Mouse (Mus musculus) hindbrain, embryonic 16.5 days (tissue): ENCODE data around the gene Cib3. TPM values are rescaled to one million over a fixed set of nuclear protein-coding genes. Genes with fewer than 3 reads are reported as not detected.

Experiments used
- ATAC-seq: fragments of 200-750 bp; cut with Nextera tagmentation; 2 replicates; pipeline ENCODE4 v1.8.0; 2017; ENCODE audit warnings: moderate TSS enrichment, moderate library complexity
- H3K27ac ChIP-seq: fragments of 300-500 bp; sonication (generic); 2 replicates; pipeline ENCODE4 v1.5.1; 2014; ENCODE audit warnings: low read depth, mild to moderate bottlenecking, control low read depth, low read length, moderate library complexity
- H3K27me3 ChIP-seq: fragments of 300-500 bp; sonication (generic); replicated peaks from 2 replicates; pipeline ENCODE4 v1.6.1; 2014; ENCODE audit warnings: low read length; ENCODE audit not compliant: control insufficient read depth, insufficient read depth
- H3K36me3 ChIP-seq: fragments of 300-500 bp; sonication (generic); 2 replicates; pipeline ENCODE4 v1.6.1; 2014; ENCODE audit warnings: mild to moderate bottlenecking, low read length, moderate library complexity, mixed read lengths; ENCODE audit not compliant: control insufficient read depth, insufficient read depth
- H3K4me1 ChIP-seq: fragments of 300-500 bp; sonication (generic); 2 replicates; pipeline ENCODE4 v1.6.1; 2014; ENCODE audit warnings: low read depth, low read length; ENCODE audit not compliant: control insufficient read depth, insufficient read depth
- H3K4me2 ChIP-seq: fragments of 300-500 bp; sonication (generic); 2 replicates; pipeline ENCODE4 v1.6.1; 2014; ENCODE audit warnings: mild to moderate bottlenecking, low read length, control low read depth, moderate library complexity
- H3K4me3 ChIP-seq: fragments of 300-500 bp; sonication (generic); 2 replicates; pipeline ENCODE4 v1.5.1; 2014; ENCODE audit warnings: mild to moderate bottlenecking, low read length, control low read depth, moderate library complexity
- H3K9ac ChIP-seq: fragments of 300-500 bp; sonication (generic); 2 replicates; pipeline ENCODE4 v1.6.1; 2014; ENCODE audit warnings: low read depth, mild to moderate bottlenecking, control low read depth, low read length, moderate library complexity
- H3K9me3 ChIP-seq: fragments of 300-500 bp; sonication (generic); 2 replicates; pipeline ENCODE4 v1.6.1; 2014; ENCODE audit warnings: mild to moderate bottlenecking, low read length, moderate library complexity; ENCODE audit not compliant: control insufficient read depth
- WGBS: fragments of 180-500 bp; shearing (Covaris S2); extraction: QIAGEN DNeasy Blood & Tissue Kit; methylation state at CpG from one replicate; pipeline ENCODE4 v1.1.7; 2014; 5-methylcytosine and 5-hydroxymethylcytosine counted together
- polyA plus RNA-seq: library from polyadenylated mRNA; unstranded; fragments of >200 nt; fragmentation: Nextera tagmentation; extraction: Ambion mirVana; gene quantifications from 2 replicates; pipeline ENCODE4 v1.2.1, GENCODE M21; 2015

Cib3 gene
- polyA plus RNA-seq, 1 experiment from 2014 or later, result not detected

DNA sequence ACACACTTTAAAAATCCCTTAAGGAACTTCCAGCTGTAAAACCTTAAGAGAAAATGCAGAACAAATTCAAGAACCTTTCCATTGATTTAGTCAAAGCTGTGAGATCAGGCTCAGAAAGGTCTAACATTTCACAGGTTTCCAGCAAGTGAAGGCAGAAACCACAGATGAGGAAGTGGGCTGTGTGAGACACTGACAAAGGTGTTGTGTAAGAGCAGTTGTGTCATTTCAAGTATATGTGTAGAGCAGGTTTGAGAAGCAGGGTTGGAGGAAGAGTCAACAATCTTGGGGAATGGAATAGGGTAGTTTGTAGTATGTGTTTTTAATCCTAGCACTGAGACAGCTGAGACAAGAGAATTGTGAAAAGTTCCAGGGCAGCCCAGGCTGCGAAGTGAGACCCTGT is 3.2 kb upstream of the Cib3 start:
- Histone ChIP-seq H3K4me3 (no peak overlapping the region), H3K9me3 (no peaks in the 10 kb centered on the region), H3K4me2 (no peak overlapping the region), H3K4me1 (peaks cover 8% of the 10 kb centered on the region), H3K36me3 (no peaks in the 10 kb centered on the region), H3K9ac (no peak overlapping the region), H3K27me3 (peaks cover 2% of the 10 kb centered on the region; the same call in 1 of the 2 replicates), H3K27ac (no peak overlapping the region)
- 52% methylated on average over 1 of the region's 1 CpGs for WGBS
- no peak for ATAC-seq

DNA sequence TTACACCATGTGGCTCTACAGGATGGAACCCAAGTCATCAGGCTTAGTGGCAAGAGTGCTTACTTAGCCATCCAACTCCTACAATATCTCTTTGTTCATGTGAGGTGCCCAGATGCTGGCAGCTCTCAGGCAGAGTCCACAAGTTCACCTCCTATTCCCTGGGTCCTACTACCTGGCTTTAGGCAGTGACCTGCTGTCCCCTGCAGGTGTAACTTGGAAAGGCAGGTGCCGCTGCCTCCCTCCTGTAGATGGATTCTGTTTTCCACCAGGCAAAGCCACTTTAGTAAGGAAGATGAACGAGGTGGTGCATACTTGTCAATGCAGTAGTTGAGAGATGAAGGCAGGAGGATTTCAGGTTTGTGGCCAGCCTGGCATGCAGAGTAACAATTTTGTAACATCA is 2.4 kb upstream of the Cib3 start:
- Histone ChIP-seq H3K9me3 (no peaks in the 10 kb centered on the region), H3K36me3 (no peaks in the 10 kb centered on the region), H3K27ac (no peak overlapping the region), H3K4me2 (no peak overlapping the region), H3K4me1 (no peaks in the 10 kb centered on the region), H3K9ac (no peak overlapping the region), H3K27me3 (peaks cover 2% of the 10 kb centered on the region; the same call in 1 of the 2 replicates), H3K4me3 (no peak overlapping the region)
- ATAC-seq, result no peak
- WGBS, result 47% methylated on average over 2 of the region's 2 CpGs

- no peak within 1 kb of the TSS for H3K4me3 ChIP-seq
- no peak within 1 kb of the TSS for H3K27ac ChIP-seq
- WGBS, result 67% methylated on average over 4 of the region's 4 CpGs
- no peak within 1 kb of the TSS for H3K9ac ChIP-seq
- H3K27me3 ChIP-seq, result peaks cover 2% of the 10 kb centered on the region; the same call in 1 of the 2 replicates
- ATAC-seq, result no peak
- H3K36me3 ChIP-seq, result no peaks in the 10 kb centered on the region
- H3K4me2 ChIP-seq, result no peak within 1 kb of the TSS
- H3K9me3 ChIP-seq, result no peaks in the 10 kb centered on the region
- H3K4me1 ChIP-seq, result no peaks in the 10 kb centered on the region
Measured at GRCm38 (mm10) chr8:72213536-72213935, 899 bp upstream of the Cib3 start, which contains the start of gene Gm11034. Gene Gm11034, minus strand, starts transcription at chr8:72213636.

- H3K27me3 ChIP-seq, result no peaks in the 10 kb centered on the region; the same call in 1 of the 2 replicates
- H3K27ac ChIP-seq, result no peak overlapping the region
- 86% methylated on average over 1 of the region's 1 CpGs for WGBS
- H3K4me2 ChIP-seq, result no peak overlapping the region
- H3K9ac ChIP-seq, result no peak overlapping the region
- no peaks in the 10 kb centered on the region for H3K9me3 ChIP-seq
- no peak overlapping the region for H3K4me3 ChIP-seq
- H3K4me1 ChIP-seq, result no peaks in the 10 kb centered on the region
- no peak for ATAC-seq
- no peaks in the 10 kb centered on the region for H3K36me3 ChIP-seq
Measured at GRCm38 (mm10) chr8:72211846-72212245, 791 bp downstream of the Cib3 start.

DNA sequence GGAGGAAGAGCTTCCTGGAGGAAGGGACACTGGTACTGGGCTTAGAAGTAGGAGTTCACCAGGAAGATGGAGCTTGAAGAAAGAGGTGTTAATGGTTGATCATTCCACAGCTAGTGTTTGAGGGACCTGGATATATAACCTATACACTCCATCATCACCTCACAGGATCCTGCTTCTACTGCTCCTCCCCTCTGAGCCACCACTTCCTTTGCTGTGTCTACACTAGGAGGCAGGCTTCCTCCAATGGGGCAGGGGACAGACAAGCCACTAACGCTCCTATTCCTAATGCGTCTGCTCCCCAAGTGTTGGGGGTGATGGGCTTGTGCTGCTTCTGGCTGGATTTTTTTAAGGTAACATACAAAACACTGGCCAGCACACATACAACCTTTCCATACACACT is 1.9 kb downstream of the Cib3 start:
- H3K36me3 ChIP-seq, result no peaks in the 10 kb centered on the region
- 68% methylated on average over 2 of the region's 2 CpGs for WGBS
- H3K4me2 ChIP-seq, result no peak overlapping the region
- no peaks in the 10 kb centered on the region for H3K9me3 ChIP-seq
- no peaks in the 10 kb centered on the region for H3K4me1 ChIP-seq
- H3K9ac ChIP-seq, result no peak overlapping the region
- no peak overlapping the region for H3K27ac ChIP-seq
- H3K27me3 ChIP-seq, result no peaks in the 10 kb centered on the region
- ATAC-seq, result no peak
- H3K4me3 ChIP-seq, result no peak overlapping the region

- no peak for ATAC-seq
- Histone ChIP-seq H3K27me3 (no peaks in the 10 kb centered on the region), H3K9ac (no peak overlapping the region), H3K36me3 (no peaks in the 10 kb centered on the region), H3K27ac (no peak overlapping the region), H3K4me1 (no peaks in the 10 kb centered on the region), H3K4me2 (no peak overlapping the region), H3K9me3 (no peaks in the 10 kb centered on the region), H3K4me3 (no peak overlapping the region)
- WGBS, result 80% methylated on average over 4 of the region's 4 CpGs
Measured at GRCm38 (mm10) chr8:72210222-72210621, 2.4 kb downstream of the Cib3 start.

DNA sequence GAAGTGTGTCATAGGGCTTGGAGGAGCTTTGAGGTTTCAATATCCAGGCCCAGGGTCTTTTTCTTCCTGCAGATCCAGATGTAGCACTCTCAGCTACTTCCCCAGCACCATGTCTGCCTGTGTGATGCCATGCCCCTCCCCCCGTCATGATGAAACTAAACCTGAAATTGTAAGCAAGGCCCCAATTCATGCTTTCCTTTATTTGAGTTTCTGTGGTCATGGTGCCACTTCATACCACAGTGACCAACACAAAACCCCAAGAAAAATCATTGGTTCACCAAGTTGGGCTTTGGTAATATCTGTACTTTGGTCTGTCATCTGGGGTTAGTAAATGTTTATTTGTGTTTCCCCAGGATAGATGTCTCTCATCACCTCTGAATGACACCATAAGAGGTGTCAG is 4.1 kb downstream of the Cib3 start:
- H3K4me3 ChIP-seq, result no peak overlapping the region
- no peak overlapping the region for H3K9ac ChIP-seq
- H3K4me1 ChIP-seq, result no peaks in the 10 kb centered on the region
- H3K36me3 ChIP-seq, result no peaks in the 10 kb centered on the region
- H3K4me2 ChIP-seq, result no peak overlapping the region
- H3K27me3 ChIP-seq, result no peaks in the 10 kb centered on the region
- no peak for ATAC-seq
- no peak overlapping the region for H3K27ac ChIP-seq
- peaks cover 6% of the 10 kb centered on the region for H3K9me3 ChIP-seq
- 90% methylated on average over 1 of the region's 1 CpGs for WGBS

- H3K36me3 ChIP-seq, result no peaks in the 10 kb centered on the region
- H3K4me3 ChIP-seq, result no peak overlapping the region
- no peaks in the 10 kb centered on the region for H3K4me1 ChIP-seq
- no peak overlapping the region for H3K27ac ChIP-seq
- H3K9me3 ChIP-seq, result peaks cover 7% of the 10 kb centered on the region
- no peaks in the 10 kb centered on the region for H3K27me3 ChIP-seq
- H3K9ac ChIP-seq, result no peak overlapping the region
- no peak for ATAC-seq
- 66% methylated on average over 8 of the region's 8 CpGs for WGBS
- H3K4me2 ChIP-seq, result no peak overlapping the region
Measured at GRCm38 (mm10) chr8:72197997-72198396, 14.6 kb downstream of the Cib3 start.

DNA sequence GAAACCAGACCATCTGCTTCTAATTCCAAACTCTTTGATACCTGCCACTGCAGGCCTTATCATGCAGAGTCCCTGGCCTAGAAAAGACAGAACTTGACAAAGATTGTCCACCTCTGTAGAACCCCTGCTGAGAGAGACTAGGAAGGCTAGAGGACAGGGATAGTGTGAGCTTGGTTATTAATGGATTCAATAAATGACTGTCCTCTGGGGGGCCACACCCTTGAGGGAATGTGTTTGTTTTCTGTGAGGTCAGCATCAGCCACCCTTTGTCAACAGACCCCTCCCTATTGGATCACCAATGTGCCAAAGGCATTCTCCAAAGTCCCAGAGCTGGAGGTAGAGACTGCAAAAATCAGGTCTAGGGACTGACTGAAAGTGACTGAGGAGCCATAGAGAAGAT is 20.6 kb downstream of the Cib3 start:
- Histone ChIP-seq H3K4me2 (no peak overlapping the region), H3K36me3 (no peaks in the 10 kb centered on the region), H3K4me1 (no peaks in the 10 kb centered on the region), H3K4me3 (no peak overlapping the region), H3K27ac (no peak overlapping the region), H3K27me3 (no peaks in the 10 kb centered on the region), H3K9me3 (no peaks in the 10 kb centered on the region), H3K9ac (no peak overlapping the region)
- no peak for ATAC-seq

DNA sequence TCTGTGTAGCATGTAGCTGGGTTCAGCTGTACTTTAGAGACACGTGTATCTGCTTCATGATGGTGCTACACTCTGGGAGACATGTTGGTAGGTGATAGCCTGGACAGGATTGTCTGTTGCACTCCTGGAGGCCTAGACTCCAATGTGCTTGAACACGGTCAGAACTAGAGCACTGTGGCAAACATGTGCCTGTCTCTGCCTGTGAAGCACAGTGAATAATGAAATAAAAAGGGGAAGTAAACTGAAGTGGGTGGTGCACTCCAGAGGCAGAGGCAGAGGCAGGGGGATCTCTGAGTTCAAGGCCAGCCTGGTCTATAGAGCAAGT is 22.5 kb downstream of the Cib3 start:
- H3K9ac ChIP-seq, result no peak overlapping the region
- WGBS, result 94% methylated on average over 2 of the region's 2 CpGs
- no peak overlapping the region for H3K4me3 ChIP-seq
- H3K9me3 ChIP-seq, result no peaks in the 10 kb centered on the region
- no peak overlapping the region for H3K27ac ChIP-seq
- no peaks in the 10 kb centered on the region for H3K4me1 ChIP-seq
- ATAC-seq, result no peak
- no peaks in the 10 kb centered on the region for H3K36me3 ChIP-seq
- no peaks in the 10 kb centered on the region for H3K27me3 ChIP-seq
- no peak overlapping the region for H3K4me2 ChIP-seq
